Mouse (Mus musculus): ENCODE results near the gene Nsun2.
"Not testable (repeated sequence)": the region's sequence is repeated elsewhere in the genome, so short reads cannot be mapped to it uniquely, and the experiment has no call there.

Nsun2 gene

GRCm38 (mm10) chr13:69554255-69554654, 20.7 kb downstream of the Nsun2 start:
- no peak for DNase-seq (ENCODE audit: low spot score in 2 of 2)

GRCm38 (mm10) chr13:69555045-69555444, 21.5 kb downstream of the Nsun2 start:
- DNase-seq (ENCODE audit: low spot score in 2 of 2) = no peak

GRCm38 (mm10) chr13:69555957-69556482, 22.5 kb downstream of the Nsun2 start:
- no peak for DNase-seq (ENCODE audit: low spot score in 2 of 2)

- DNase-seq (ENCODE audit: low spot score in 2 of 2) = no peak
These were observed 23.2 kb downstream of the Nsun2 start for GRCm38 (mm10) chr13:69556728-69557127.

GRCm38 (mm10) chr13:69558098-69558660, 24.6 kb downstream of the Nsun2 start:
- DNase-seq (ENCODE audit: low spot score in 2 of 2) = no peak

- DNase-seq (ENCODE audit: low spot score in 2 of 2) = peak; percentile 50 to 55
These were observed 25.9 kb downstream of the Nsun2 start for GRCm38 (mm10) chr13:69559291-69559961.

- DNase-seq (ENCODE audit: low spot score in 2 of 2) = no peak
These were observed 28.5 kb downstream of the Nsun2 start for GRCm38 (mm10) chr13:69562004-69562403.

DNA sequence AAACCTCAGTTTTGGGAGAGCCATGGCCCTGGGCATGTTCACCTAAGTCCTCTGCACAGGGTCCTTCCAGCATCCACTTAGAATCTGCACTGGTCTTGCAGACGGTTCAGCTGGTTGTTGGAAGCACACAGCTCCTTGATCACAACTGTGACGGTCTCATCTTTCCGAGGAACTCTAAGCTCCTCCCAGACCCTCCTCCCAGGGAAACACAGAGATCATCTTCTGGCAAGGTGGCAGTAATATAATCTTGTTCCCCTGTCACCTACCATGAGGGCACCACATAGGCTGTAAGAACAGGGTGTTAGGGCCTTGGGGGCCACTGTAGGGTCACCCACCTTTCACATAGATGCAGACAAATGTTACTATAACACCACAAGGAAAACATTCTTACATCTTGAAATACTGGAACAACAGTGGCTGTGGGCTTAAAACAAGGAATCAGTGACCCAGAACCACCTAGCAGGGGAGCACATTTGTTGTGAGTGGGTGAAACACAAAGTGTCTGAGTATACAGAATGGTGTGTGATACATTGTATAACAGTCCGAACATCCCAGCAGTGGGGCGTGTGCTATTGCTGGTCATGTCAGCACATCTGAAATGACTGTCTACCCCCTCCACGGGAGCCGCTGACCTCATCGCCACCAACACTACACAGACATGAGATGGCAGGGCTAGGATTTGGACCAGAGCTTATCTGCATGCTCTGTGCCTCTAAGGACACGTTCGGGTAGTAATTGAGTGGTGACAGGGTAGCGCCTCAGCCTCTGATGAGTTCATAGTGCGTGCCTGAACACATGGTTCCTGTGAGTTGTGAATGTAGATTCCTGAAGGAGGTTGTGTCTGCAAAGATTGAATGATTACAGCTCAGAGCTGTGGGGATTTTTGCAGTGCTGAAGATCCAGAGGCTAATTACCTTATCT, 29.4 kb downstream of the Nsun2 start:
- DNase-seq (ENCODE audit: low spot score in 2 of 2) = no peak

- DNase-seq (ENCODE audit: low spot score in 2 of 2) = no peak
These were observed 30.4 kb downstream of the Nsun2 start for GRCm38 (mm10) chr13:69563905-69564304.

GRCm38 (mm10) chr13:69564573-69564972, 31.0 kb downstream of the Nsun2 start:
- DNase-seq (ENCODE audit: low spot score in 2 of 2) = no peak

GRCm38 (mm10) chr13:69565401-69565800, 31.9 kb downstream of the Nsun2 start:
- not testable (repeated sequence) for DNase-seq (ENCODE audit: low spot score in 2 of 2)

- no peak for DNase-seq (ENCODE audit: low spot score in 2 of 2)
These were observed 35.7 kb downstream of the Nsun2 start for GRCm38 (mm10) chr13:69569201-69569600.

- no peak for DNase-seq (ENCODE audit: low spot score in 2 of 2)
These were observed 39.0 kb downstream of the Nsun2 start for GRCm38 (mm10) chr13:69572594-69572993.

DNA sequence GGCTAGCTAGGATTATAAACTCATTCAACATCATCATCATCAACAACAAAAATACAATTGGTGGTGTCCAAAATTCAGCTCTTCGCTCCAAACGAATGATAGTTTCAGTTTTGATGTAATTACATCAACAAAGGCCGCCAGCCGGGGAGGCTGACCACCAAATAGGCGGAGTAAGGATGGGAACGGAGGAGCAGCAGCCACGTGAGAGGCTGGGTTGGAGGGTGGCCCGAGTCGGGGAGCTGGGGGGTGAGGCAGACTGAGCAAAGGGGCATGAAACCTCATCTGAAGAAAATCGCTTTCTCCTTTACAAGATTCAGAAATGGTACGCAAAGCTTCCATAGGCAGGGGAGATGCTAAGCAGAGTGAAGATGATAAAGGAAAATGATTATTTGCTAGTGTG, 43.1 kb downstream of the Nsun2 start:
- DNase-seq (ENCODE audit: low spot score in 2 of 2) = no peak

GRCm38 (mm10) chr13:69577181-69577834, 43.8 kb downstream of the Nsun2 start:
- no peak for DNase-seq (ENCODE audit: low spot score in 2 of 2)

GRCm38 (mm10) chr13:69582411-69582810, 48.9 kb downstream of the Nsun2 start:
- no peak for DNase-seq (ENCODE audit: low spot score in 2 of 2)

DNA sequence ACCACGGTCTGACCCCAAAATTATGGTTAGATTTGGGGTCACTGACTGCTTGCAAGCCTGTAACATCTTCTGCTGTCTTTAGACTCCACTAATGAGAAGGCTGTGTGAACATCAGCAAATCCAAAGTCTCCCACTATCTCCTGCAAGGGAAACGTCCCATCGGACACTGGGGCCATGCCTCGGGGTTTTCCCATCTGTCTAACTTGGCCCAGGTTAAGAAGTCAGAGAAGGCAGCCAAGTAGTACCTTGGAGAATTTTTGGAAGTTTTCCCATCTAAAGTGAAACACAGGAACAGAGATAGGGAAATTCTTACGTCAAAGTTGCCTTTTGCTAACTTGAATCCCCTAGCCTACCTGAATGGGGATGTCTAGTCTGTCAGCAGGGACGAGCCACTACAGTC, 50.0 kb downstream of the Nsun2 start:
- no peak for DNase-seq (ENCODE audit: low spot score in 2 of 2)

- DNase-seq (ENCODE audit: low spot score in 2 of 2) = no peak
These were observed 52.3 kb downstream of the Nsun2 start for GRCm38 (mm10) chr13:69585828-69586227.

- no peak for DNase-seq (ENCODE audit: low spot score in 2 of 2)
These were observed 52.8 kb downstream of the Nsun2 start for GRCm38 (mm10) chr13:69586337-69586736.

DNA sequence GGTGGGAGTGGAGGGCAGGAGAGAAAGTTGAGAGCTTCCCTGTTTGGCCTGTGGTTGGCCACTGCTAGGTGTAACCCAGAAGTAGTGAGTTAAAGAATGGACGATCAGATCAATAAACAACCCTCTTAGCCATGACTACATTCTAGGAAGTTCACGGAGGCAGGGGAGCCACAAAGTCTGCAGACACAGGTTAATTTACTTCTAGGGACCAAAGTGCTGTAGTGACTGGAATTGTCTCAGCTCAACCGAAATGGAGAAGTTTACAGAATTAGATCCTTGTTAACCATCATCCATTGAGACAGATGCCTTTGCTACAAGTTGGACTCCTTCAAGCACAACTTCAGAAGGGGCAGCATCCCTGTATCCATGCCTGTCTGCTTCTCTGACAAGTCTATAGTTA, 54.3 kb downstream of the Nsun2 start:
- DNase-seq (ENCODE audit: low spot score in 2 of 2) = no peak

DNA sequence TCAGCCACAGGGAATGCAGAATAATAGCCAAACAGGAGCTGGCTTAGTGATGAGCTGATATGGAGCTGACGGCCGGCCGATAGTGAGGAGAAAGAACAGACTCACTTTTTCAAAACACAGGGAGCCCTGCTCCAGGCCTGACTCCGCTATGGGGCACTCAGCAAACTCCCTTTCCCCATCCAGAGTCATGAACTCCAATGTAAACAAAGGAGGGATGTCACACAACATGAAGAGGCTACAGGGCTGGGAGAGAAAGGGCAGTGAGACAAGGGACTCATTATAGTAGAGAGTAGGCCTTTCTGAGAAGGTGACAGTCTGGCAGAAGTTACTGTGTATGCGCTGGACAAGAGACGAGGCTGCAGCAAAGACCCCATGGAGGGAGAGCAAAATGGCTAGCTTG, 54.7 kb downstream of the Nsun2 start:
- no peak for DNase-seq (ENCODE audit: low spot score in 2 of 2)

- peak; percentile 56 to 61 for DNase-seq (ENCODE audit: low spot score in 2 of 2)
These were observed 57.8 kb downstream of the Nsun2 start for GRCm38 (mm10) chr13:69591338-69591737.

All from urinary bladder, postnatal 36 days (tissue).